Mouse (Mus musculus): ENCODE results near the gene Cfc1. TPM values are rescaled to one million over a fixed set of nuclear protein-coding genes. Genes with fewer than 3 reads are reported as not detected.
"Not testable (repeated sequence)": the region's sequence is repeated elsewhere in the genome, so short reads cannot be mapped to it uniquely, and the experiment has no call there.

Cfc1 gene
- polyA plus RNA-seq, 2 experiments = 0.40 to 1.0 TPM

DNA sequence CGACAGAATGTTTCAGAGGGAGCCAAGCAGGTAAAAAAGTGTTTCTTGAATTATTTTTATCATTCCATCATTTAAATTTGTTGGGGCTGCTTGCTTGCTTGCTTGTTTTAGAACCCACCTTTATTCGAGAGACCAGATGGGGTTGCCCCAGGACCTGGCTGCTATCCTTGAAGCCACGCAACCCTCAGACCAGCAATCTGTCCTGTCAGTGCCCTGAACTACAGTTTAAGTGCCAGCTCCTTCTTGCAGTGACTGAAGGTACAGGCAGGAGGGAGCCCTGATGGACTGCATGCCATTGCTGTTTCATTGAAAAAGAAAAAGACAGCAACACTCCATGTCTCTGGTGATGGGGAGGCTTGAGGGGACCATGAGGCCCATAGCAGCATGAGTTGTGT lies 12.6 kb upstream of the Cfc1 start:
- 77% methylated on average over 3 of the region's 3 CpGs for WGBS
- ATAC-seq (ENCODE audit: low FRiP score, low read depth) = no peak
- no peaks in the 10 kb centered on the region for H3K4me1 ChIP-seq (ENCODE audit: control insufficient read depth, insufficient read depth, low read length)
- no peak for TF ChIP-seq POLR2A (IDR thresholded peaks at IDR 0.05; ENCODE audit: borderline replicate concordance, extremely low read depth, insufficient read depth, insufficient read length)
- H3K36me3 ChIP-seq (ENCODE audit: control insufficient read depth, insufficient read depth, low read length) = no peaks in the 10 kb centered on the region
- H3K9ac ChIP-seq (ENCODE audit: low read depth, low read length, severe bottlenecking) = no peak overlapping the region
- H3K27me3 ChIP-seq (ENCODE audit: control insufficient read depth, insufficient read depth, low read length) = no peaks in the 10 kb centered on the region
- no peak overlapping the region for H3K4me2 ChIP-seq (replicated peaks; ENCODE audit: low read depth, low read length, severe bottlenecking)
- no peak for DNase-seq (ENCODE audit: low spot score)
- H3K9me3 ChIP-seq (ENCODE audit: control insufficient read depth, low read length) = no peaks in the 10 kb centered on the region
- no peak overlapping the region for H3K4me3 ChIP-seq (replicated peaks; ENCODE audit: low read length)
- H3K27ac ChIP-seq (replicated peaks; ENCODE audit: low read depth, low read length) = no peak overlapping the region

DNA sequence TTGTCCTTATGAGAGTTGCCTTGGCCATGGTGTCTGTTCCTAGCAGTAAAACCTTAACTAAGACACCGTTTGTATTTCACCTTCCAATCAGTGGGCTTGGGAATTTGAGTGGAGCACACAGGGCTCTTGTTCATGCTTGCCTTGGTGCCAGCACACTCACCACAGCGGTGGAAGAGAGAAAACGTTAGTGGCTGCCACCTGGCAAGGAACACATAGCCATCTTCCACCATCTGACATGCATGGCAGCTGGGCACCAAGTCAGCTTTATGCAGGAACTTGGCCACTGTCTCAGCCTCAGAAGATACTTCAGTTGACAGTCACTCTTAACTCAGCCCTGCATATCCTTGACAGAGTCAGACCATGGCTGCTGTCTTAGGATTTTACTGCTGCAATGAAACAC lies 11.8 kb upstream of the Cfc1 start:
- no peak overlapping the region for H3K4me3 ChIP-seq (replicated peaks; ENCODE audit: low read length)
- H3K9ac ChIP-seq (ENCODE audit: low read depth, low read length, severe bottlenecking) = no peak overlapping the region
- H3K36me3 ChIP-seq (ENCODE audit: control insufficient read depth, insufficient read depth, low read length) = no peaks in the 10 kb centered on the region
- no peak overlapping the region for H3K27ac ChIP-seq (replicated peaks; ENCODE audit: low read depth, low read length)
- TF ChIP-seq POLR2A (IDR thresholded peaks at IDR 0.05; ENCODE audit: borderline replicate concordance, extremely low read depth, insufficient read depth, insufficient read length) = no peak
- 76% methylated on average over 3 of the region's 3 CpGs for WGBS
- no peaks in the 10 kb centered on the region for H3K27me3 ChIP-seq (ENCODE audit: control insufficient read depth, insufficient read depth, low read length)
- H3K4me1 ChIP-seq (ENCODE audit: control insufficient read depth, insufficient read depth, low read length) = no peaks in the 10 kb centered on the region
- H3K4me2 ChIP-seq (replicated peaks; ENCODE audit: low read depth, low read length, severe bottlenecking) = no peak overlapping the region
- H3K9me3 ChIP-seq (ENCODE audit: control insufficient read depth, low read length) = no peaks in the 10 kb centered on the region
- no peak for ATAC-seq (ENCODE audit: low FRiP score, low read depth)
- DNase-seq (ENCODE audit: low spot score) = no peak

DNA sequence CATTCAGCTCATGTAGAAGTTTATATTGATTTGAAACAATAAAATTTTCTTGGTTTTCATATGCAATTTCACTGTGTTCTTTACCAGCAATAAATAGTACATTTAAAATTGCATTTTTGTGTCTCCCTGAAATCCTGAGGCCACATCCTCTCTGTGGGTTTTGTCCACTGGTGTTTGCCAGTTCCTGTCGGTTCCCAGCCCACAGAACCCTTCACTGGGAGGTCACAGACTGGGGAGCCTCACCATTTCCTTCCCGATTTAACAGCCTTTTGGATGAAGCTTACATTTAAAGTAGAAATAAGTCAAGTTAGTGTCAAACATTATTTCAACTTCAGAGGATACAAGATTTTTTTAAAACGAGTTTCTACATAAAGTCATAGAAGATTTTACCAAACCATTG lies 874 bp upstream of the Cfc1 start:
- 45% methylated on average over 3 of the region's 3 CpGs for WGBS
- ATAC-seq (ENCODE audit: low FRiP score, low read depth); H3K4me1 ChIP-seq (ENCODE audit: control insufficient read depth, insufficient read depth, low read length); H3K9me3 ChIP-seq (ENCODE audit: control insufficient read depth, low read length); H3K4me3 ChIP-seq (replicated peaks; ENCODE audit: low read length); H3K4me2 ChIP-seq (replicated peaks; ENCODE audit: low read depth, low read length, severe bottlenecking); H3K27ac ChIP-seq (replicated peaks; ENCODE audit: low read depth, low read length); H3K36me3 ChIP-seq (ENCODE audit: control insufficient read depth, insufficient read depth, low read length); H3K9ac ChIP-seq (ENCODE audit: low read depth, low read length, severe bottlenecking); DNase-seq (ENCODE audit: low spot score): not testable (repeated sequence)
- H3K27me3 ChIP-seq (ENCODE audit: control insufficient read depth, insufficient read depth, low read length) = peaks cover 28% of the 10 kb centered on the region

DNA sequence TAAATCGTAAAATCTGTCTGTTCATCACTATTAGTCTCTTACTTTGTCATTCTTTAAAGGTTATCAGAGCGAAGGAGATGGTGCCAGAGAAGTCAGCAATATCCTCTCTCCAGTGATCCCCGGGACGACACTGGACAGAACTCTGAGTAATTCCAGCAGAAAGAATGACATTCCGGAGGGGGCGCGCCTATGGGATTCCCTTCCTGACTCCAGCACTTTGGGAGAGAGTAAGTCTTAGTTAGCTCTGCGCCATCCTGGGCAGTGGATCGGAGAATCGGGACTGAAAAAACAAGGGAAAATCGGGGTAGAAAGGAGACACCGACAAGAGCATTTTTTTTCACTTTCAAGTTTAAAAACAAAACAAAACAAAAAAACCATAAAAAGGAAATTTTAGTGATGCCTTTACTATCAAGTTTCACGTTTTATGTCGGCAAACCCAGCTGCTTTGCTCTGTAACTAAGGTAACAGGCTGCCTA lies 881 bp downstream of the Cfc1 start:
- no peak for ATAC-seq (ENCODE audit: low FRiP score, low read depth)
- H3K9ac ChIP-seq (ENCODE audit: low read depth, low read length, severe bottlenecking) = no peak overlapping the region
- peak overlapping the region; percentile 15 for H3K4me3 ChIP-seq (replicated peaks; ENCODE audit: low read length)
- peak overlapping the region; percentile 20; the same call in 1 of the 2 replicates for H3K4me2 ChIP-seq (replicated peaks; ENCODE audit: low read depth, low read length, severe bottlenecking)
- H3K9me3 ChIP-seq (ENCODE audit: control insufficient read depth, low read length) = no peaks in the 10 kb centered on the region
- no peak for TF ChIP-seq POLR2A (IDR thresholded peaks at IDR 0.05; ENCODE audit: borderline replicate concordance, extremely low read depth, insufficient read depth, insufficient read length)
- WGBS = 1% methylated on average over 14 of the region's 14 CpGs
- DNase-seq (ENCODE audit: low spot score) = peak; percentile 3
- H3K36me3 ChIP-seq (ENCODE audit: control insufficient read depth, insufficient read depth, low read length) = no peaks in the 10 kb centered on the region
- H3K4me1 ChIP-seq (ENCODE audit: control insufficient read depth, insufficient read depth, low read length) = peaks cover 5% of the 10 kb centered on the region
- peaks cover 28% of the 10 kb centered on the region for H3K27me3 ChIP-seq (ENCODE audit: control insufficient read depth, insufficient read depth, low read length)
- no peak overlapping the region for H3K27ac ChIP-seq (replicated peaks; ENCODE audit: low read depth, low read length)

DNA sequence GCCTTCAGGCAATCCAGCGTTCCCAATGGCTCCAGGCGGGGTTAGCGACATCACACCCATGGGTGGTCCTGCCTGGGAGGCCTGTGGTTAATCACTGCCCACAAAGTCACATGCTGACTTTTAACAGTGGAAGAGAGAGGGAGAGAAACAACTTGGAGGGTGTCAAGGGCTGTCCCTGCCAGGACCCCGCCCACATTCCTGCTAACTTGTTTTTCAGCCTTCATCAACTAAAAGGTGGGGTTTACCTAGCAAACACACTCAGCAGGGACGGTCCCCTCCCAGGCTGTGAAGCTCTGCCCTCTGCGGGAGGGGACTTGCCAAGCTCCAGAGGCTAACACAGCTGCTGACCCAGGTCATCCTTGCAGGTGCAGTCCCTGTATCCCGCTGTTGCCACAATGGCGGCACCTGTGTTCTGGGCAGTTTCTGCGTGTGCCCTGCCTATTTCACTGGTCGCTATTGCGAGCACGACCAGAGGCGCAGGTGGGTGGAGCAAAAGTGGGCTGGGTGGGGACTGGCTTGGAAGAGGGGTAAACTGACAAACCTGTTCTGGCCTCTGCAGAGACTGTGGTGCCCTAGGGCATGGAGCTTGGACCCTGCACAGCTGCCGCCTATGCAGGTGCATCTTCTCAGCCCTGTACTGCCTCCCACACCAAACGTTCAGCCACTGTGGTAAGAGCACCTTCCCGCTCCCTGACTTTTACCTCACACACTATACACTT lies 1.5 kb downstream of the Cfc1 start:
- peak; percentile 23 for DNase-seq (ENCODE audit: low spot score)
- no peak for TF ChIP-seq POLR2A (IDR thresholded peaks at IDR 0.05; ENCODE audit: borderline replicate concordance, extremely low read depth, insufficient read depth, insufficient read length)
- peak; percentile 37; the same call in 1 of the 2 replicates for ATAC-seq (ENCODE audit: low FRiP score, low read depth)
- WGBS = 7% methylated on average over 16 of the region's 16 CpGs
- peak overlapping the region; percentile 15 for H3K4me3 ChIP-seq (replicated peaks; ENCODE audit: low read length)
- H3K27me3 ChIP-seq (ENCODE audit: control insufficient read depth, insufficient read depth, low read length) = peaks cover 28% of the 10 kb centered on the region
- no peak overlapping the region for H3K27ac ChIP-seq (replicated peaks; ENCODE audit: low read depth, low read length)
- H3K9me3 ChIP-seq (ENCODE audit: control insufficient read depth, low read length) = no peaks in the 10 kb centered on the region
- no peak overlapping the region for H3K9ac ChIP-seq (ENCODE audit: low read depth, low read length, severe bottlenecking)
- no peaks in the 10 kb centered on the region for H3K36me3 ChIP-seq (ENCODE audit: control insufficient read depth, insufficient read depth, low read length)
- H3K4me2 ChIP-seq (replicated peaks; ENCODE audit: low read depth, low read length, severe bottlenecking) = peak overlapping the region; percentile 20
- peaks cover 5% of the 10 kb centered on the region for H3K4me1 ChIP-seq (ENCODE audit: control insufficient read depth, insufficient read depth, low read length)
